Mouse (Mus musculus): ENCODE measurements around the gene Tspan10.

The Tspan10 gene

DNA sequence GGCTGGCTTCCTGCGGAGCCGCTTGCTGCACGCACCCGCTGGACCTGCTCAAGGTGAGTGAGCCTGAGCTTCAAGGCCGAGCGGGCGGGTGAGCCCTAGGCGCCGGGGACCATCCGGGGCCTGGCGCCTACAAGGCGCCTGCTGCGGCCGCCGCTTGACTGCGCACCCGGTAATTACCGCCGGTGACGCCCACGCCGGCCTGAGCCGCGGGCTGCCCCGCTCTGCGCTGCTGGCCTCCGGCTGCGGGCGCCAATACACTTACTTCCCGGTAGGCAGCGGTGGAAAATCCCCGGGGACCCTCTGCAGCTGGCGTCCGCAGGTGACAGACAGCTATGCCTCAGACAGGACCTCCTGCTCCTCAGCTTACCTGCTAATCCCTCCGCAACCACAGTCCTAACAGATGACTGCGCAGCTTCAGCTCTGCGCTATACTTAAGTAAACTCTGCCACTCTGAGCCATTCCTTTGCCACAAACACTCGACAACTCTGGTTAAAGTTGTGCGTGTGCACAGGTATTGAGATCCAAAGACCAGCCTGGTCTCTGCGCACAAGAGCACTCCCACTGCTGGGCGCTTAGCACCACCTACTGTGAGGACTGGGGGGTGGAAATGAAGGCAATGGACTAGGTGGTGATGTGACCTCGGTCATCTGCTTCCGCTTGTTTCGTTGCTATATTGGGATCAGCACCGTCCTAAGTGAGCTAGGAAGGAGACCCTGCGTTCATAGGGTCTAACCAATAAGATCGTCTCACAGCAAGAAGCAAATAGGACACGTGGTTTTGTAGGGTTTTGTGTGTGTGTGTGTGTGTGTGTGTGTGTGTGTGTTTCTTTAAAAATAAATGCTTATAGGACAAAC is 49.8 kb downstream of the Tspan10 start:
- DNase-seq (ENCODE audit: inconsistent age in 2 of 2, low spot score in 1 of 2) = peak; percentile 69 to 87

DNA sequence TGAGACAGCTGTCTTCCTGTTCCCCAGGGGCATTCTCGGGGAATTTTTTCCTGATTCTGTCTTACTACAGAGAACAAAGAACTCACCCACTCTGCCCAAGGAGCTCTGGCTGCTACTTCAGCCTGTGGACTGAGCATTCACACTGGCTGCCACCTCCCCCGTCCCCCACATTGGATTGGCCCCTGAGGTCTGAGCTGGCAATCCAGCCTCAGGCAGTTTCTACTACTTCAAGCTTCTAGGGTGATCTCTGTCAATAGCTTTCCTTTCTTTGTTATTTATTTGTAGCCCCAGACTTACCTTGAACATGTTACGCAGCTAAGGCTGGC is 50.4 kb downstream of the Tspan10 start:
- no peak for DNase-seq (ENCODE audit: inconsistent age in 2 of 2, low spot score in 1 of 2)

DNA sequence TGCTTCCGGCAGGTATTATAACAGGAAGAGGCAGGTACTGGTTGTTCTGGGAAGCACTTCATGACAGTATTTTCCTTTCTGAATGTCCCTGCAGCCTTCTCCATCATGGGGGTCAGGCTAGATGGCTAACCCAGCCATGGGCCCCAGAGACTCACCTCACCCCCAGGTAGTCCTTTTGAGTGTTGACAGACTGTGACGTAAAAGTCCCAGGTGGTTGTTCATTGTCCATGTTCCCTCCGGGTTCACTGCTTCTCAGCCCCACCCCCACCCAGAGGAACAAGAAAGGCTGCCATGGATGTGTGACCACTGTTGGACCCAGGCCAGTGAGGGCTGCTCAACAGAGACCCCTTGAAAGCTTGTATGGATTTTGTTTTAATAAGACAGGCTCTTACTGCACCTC is 50.9 kb downstream of the Tspan10 start:
- no peak for DNase-seq (ENCODE audit: inconsistent age in 2 of 2, low spot score in 1 of 2)

DNA sequence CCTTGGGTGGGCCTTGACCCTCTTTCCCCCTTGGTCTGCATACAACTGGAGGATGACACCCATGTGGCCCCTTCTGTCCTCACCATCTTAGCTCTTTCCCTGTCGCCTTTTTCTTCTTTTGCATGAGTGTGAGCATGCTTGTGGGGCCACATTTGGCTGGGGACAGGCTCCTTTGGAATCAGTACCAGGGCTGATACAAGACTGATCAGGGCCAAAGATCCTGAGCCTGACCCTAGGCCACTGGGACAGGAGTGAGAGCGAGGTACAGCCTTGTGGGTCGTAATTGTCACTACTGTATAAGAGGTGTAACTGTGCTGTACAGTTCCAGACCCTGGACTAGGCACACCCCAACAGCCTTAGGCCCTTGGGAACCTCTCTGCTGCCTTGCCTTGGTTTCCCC is 51.5 kb downstream of the Tspan10 start:
- DNase-seq (ENCODE audit: inconsistent age in 2 of 2, low spot score in 1 of 2) = peak in 1 of 2 experiments; percentile 26
